Mouse (Mus musculus): ENCODE results near the gene Jdp2.

The Jdp2 gene

DNA sequence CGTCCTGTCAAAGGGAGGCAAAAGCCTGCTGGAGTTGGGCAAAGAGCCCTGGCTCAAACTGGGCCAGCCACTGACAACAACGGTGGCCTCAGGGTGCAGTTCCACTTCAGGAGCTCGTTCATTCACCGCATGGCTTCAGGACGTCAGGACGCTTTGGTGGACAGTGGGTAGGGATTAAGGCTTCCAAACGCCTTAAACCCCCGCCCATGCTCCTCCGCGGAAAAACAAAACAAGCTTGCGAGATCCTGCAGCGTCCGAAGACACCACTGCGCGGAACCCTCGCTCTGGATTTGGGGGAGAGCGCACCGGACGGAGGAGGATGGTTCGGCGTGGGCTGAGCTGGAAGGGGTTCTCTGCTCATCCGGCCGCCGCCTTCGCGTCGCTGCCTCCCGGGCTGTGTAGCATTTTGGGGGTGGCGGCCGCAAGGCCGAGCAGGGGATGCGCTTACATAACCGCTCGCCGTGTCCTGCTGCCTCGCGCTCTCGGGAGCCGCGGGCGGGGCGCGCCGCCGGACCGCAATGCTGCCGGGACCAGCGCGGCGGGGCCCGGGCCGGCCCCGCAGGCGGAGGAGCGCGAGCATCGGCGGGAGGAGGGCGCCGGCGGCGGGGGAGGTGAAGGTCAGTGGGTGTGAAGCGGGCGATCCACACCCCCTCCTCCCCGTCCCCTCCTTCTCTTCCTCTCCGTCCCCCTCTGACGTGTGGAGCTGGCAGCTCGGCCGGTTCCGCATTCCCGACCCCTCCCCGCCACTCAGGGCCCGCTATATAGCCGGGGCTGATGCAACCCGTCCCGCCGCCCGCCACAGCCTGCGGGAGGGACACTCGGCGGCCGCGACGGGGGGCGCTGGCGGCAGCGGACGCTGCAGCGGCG lies at the start of gene Jdp2:
Jdp2 (plus strand) TSS at position 417 of the 867 bp plus-strand sequence.
- in situ Hi-C loops (cut with MboI, MseI): no loop called here

DNA sequence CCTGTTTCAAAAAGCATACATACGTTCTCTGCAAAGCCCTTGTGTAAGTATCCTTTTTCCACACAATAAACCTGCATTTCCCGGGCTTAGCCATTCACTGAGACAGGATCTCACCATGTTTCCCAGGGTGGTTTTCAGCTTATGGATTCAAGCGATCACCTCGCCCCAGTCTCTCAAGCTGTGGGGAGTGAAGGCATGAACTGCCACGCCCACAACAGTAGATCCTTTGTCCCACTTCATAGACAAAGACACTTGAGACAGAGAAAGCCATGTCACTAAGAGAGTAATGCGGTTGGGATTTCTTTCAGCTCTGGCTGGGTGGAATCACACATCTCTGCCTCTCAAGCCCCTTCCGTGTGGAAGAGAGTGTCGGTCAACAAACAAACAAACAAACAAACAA lies 49.2 kb upstream of the Jdp2 start:
- in situ Hi-C loops (cut with MboI, MseI): no loop called here

DNA sequence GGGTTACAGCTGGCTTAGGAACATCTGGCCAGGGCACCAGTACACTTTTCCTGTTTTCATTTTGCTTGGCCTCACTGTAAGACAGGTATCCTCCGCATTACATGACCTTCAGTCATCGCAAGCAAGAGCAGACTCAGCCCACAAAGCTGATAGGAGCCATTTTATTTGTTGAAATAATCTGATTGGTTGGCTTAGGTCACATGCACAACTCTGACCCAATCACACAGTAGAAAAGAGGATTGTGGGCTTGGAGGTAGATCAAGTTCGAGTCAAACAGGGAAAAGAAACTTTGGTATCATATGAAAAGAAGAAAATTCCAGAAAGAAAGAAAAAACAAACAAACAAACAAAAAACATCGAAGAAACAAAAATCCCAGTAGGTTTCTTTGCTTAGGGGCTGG lies 48.4 kb upstream of the Jdp2 start:
- in situ Hi-C loops (cut with MboI, MseI): no loop called here

DNA sequence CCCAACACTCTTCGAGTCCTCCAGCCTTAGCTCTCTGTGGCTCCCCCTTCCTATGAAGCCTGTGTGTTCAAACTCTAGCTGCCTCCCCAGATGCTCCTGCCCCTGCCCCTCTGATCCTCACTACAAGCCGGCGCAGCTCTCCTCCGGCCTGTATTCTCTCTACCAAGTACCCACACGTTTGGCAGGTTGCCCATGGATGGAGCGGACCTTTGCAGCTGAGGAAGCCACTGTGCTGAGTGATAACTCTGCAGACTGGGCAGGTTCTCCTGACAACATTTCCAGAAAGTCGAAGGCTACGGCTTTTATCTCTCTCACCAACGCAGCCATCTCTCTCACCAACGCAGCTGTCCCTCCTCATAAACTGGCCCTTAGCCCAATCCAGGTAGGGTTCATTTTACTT lies 39.5 kb upstream of the Jdp2 start:
- in situ Hi-C loops (cut with MboI, MseI): no loop called here

DNA sequence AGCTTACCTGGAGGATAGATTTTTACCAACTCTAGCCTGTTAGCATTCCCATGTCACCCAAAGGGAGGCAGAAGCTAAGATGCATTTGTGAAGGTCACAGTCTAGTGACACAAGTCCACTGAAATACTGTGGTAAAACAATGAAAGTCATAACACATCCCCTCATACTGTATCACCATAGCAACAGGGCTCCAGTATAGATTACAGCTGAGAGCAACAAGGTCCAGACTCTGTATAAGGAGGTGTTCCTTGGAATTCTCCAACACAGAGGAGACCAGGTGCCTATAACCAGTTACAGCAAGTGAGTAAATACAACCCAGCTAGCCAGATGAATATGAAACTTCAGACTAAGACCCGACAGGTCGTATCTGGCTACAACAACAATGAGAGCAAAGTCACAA lies 33.4 kb upstream of the Jdp2 start:
- in situ Hi-C loops (cut with MboI, MseI): no loop called here

DNA sequence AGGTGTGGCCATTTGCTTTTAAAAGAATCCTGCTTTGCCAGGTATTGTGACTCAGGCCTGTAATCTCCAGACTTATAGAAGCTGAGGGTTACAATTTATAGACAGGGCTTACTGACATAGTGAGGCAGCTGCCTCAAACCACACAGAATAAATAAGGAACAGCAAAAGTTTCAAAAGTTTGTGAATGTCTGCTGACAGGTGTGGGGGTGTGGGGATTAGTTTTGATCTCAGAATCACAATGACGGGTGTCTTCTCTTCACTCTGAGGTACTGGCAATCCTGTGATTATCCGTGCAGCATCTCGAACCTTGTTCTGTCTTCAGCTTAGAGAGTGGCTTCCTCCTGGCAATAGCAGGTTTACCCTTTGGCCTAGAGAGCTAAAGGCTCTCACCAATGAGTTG lies 30.5 kb upstream of the Jdp2 start:
- in situ Hi-C loops (cut with MboI, MseI): no loop called here

DNA sequence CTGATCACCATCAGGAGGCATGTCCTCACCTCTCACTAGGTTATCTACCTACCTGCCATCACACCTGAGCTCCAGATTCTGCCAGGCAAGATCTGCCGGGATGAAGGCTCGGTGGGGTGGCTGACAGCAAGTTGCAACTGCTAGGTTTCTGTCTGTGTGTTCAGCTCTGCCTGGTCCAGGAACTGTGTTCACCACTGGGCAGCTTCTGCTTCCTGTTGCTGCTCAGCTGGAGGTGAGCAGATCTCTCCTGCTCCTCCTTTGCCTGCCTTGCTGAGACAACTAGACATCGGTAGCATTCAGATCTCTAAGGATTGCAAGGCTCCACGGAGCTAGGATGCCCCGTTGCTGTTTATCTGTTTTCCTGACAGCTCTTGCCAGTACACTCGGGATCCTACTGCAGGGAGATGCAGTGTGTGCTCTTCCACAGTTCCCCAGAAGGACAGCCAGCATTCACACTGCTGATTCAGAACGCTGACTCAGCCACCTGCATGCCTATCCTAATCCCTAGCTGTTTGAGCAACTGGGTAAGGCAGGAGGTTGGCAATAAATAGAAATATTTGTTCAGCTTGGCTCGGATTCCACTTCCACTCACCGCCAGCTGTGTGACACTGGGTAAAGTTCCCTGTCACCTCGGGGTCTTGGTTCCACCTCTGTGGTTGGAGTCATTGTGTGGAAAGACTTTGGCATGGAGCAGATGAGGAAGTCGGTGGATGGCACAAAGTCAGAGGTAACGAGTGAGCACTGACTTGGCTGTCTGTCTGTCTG lies 29.3 kb upstream of the Jdp2 start:
- in situ Hi-C loops (cut with MboI, MseI): no loop called here

DNA sequence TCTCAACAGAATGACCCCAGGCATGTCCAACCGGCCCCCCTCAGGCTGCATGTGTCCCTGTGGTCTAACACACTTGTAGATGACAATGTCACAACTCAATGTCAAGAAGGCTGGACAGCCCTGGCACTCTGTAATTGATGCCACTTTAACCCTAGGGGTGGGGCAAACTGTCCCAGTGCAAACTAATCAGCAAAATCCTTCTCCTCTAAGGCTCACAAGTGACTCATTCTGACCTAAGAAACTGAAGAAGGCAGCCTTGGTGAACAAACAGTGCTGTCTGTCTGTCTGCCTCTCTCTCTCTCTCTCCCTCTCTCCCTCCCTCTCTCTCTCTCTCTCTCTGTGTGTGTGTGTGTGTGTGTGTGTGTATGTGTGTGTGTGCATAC lies 28.7 kb upstream of the Jdp2 start:
- in situ Hi-C loops (cut with MboI, MseI): no loop called here

DNA sequence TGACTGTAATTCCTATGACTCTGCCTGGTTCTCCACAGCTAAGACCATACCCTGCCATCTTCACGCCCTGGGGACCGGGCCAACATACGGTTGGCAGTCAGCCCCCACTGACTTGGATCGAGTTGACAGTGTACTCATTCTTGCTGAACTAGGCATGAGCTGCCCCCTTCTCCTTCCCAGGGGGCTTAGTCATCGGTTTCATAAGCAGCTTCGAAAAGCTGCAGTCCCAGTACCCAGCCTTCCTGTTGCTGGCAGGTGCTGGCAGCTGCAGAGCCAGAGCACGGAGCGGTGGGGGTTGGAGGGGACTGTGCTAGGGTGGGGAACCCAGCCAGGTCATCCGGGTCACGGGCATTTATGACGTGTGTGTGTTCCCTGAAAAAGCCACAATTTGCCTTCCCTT lies 27.5 kb upstream of the Jdp2 start:
- in situ Hi-C loops (cut with MboI, MseI): no loop called here

DNA sequence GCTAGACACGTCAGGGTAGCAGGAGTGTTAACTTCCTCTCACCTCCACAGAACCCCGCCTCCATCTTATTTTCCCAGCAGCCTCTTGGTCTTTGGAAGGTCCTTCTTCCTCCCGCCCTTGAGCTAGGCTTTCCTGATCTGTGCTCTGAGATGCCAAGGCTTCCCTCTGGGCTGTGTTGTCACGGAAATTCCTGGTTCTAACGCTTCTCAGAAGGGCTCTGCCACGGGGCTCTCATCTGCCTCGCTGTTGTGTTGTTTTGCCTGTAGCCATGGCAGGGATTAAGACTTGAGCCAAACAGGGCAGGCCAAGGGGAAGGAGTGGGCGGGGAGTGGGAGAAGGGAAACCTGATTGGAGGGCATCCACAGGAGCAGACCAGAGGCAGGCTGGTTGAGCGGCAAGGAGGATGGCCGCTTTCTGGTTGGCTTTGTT lies 26.8 kb upstream of the Jdp2 start:
- in situ Hi-C loops (cut with MboI, MseI): no loop called here

DNA sequence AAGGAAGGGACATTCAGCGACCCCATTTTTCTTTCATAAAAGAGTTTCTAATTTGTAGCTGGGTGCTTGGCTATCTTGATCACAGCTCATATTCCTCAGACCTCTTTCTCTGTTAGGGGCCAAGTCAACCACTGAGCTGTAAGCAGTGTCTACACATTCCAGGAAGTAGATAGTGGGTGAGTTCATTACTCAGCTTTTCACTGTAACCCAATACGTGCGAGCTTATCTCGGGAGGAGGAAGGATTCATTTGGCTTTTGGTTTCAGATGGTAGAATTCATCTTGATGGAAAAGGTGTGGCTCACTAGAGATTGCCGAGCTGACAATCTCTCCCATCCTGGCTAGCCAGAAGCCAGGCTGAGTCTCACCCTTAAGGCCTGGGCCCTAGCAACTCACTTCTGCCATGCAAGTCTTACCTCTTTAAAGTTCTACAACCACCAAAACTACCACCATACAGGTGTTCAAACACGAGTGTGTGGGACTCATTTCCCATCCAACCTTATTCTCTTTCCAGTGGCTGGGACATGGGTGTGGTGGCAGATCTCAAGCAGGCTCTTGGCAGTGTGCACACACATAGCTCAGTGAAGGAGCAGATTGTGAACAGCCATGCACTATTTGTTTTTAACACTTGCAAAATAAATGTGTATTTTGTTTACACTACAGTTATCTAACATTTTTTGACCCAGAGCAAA lies 23.9 kb upstream of the Jdp2 start:
- in situ Hi-C loops (cut with MboI, MseI): no loop called here

DNA sequence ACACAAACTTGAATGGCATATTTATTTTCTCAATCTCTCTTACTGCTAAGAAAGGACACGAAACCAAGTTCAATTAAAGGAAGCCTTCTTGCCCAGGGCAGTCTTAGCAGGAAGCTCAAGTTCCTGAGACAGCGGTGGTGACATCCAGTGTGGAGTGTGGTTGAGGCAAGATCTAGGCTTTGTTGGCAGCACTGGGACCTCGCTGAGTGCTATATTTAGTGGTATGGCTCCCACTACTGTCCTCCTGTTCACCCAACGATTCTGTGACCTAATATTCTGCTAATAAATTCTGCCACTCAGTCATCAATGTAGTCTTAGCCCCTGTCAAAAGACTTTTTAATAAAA lies 23.4 kb upstream of the Jdp2 start:
- in situ Hi-C loops (cut with MboI, MseI): no loop called here

DNA sequence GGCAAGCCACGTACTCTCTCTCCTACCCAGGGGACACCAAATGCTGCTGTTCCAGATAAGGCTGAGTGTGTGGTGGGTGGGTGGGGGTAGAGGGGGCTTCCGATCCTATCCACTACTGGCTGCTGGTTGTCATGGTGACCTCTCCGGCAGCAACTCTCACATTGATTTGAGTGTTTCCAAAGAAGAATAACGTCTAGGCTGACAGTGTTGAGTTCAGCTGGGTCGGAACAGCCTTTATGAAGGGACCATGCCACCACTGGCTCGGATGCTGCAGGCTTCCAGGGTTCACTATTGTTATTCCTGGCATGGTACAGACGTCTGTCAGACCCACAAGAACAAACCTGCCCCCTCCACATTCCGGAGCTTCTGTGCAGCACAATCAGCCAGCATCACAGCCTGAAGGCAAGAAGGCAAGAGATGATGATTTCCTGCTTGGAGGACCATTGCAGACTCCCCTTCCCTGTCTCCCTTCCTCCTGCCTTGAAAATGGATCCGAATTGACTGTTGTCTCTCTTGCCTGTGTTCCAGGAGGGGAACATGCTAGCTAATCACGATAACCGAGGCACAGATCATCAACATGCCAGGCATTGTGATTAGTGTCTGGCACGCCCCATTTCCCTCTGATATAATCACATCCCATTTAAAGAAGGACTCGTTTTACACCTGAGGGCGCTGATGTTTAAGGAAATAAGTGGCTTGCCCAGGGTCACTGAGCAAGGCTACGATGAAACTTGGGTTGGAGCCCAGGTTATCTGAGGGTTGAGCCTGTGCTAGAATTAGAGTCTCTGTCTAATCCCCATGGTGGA lies 17.4 kb upstream of the Jdp2 start:
- in situ Hi-C loops (cut with MboI, MseI): no loop called here

DNA sequence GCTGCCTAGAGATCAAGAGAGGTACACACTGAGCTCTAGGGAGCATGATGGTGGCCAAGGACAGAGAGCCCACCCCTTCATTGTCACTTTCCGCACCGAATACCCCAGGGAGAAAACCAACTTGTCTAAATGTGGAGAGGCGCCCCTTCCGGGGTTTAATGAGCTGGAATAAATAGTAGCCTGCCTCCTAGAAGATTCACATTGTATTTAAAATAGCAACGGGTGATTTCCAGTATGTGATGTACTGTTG lies 16.8 kb upstream of the Jdp2 start:
- in situ Hi-C loops (cut with MboI, MseI): no loop called here

DNA sequence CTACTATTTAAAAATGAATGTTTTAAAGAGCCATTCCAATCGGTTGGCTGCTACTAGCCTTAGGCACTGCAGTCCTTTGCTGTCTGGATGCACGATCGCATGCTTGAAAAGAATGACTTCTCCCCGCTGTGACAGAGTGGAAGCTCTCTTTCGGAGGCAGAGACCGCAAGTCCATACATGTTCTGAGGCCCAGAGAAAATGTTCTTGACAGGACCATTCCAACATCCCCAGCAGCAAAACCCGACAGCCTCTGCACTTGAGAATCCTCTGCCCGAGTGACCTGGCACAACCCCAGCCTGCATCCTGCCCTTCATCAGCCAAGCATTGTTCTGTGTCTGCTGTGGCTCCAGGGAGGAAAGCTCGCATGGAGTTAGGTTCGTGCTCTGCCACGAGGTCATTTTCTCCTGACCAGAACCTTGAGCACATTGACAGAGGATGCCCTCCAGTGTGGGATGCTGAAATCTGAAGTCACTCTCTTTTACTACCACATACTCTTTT lies 13.0 kb upstream of the Jdp2 start:
- in situ Hi-C loops (cut with MboI, MseI): no loop called here

DNA sequence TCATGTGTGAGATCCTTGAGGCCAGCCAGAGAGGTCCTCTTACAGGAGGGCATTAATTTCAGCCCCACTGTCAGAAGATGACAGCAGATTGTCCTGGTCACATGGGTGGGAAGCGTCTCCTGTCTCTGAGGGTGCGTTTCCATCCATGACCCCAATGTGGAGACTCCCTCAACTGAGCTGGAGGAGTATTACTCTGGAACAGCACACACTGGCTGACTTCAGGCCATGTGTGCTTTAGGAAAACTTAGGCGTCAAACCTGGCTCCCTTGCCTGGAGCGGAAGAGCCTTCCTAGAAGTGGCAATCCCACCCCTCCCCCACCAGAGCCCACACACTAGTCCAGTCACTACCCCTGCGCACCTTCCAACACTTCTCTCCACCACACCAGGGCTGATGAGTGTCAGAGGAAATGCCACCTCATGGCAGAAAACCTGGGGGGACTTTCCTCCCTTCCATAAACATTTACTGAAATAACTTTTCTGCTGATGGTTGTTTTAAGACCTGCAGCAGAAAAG lies 8.9 kb upstream of the Jdp2 start:
- in situ Hi-C loops (cut with MboI, MseI): no loop called here

DNA sequence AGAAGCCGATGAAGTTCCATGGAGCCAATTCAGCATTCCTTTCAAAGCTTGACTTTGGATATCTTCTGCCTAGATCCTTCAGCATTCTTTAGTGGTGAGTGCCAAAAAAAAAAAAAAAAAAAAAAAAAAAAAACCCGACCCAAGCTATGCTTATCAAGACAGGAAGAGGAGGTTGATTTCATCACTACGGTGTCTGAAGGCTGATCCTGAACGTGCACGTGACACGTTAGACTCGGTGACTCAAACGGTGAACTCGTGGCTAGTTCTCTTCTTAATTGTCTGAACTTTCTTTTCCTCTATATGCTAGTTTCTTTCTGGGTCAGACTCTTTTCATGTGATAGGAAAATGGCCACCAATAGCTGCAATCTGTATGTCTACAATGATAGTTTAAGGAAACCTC lies 5.9 kb upstream of the Jdp2 start:
- in situ Hi-C loops (cut with MboI, MseI): no loop called here

DNA sequence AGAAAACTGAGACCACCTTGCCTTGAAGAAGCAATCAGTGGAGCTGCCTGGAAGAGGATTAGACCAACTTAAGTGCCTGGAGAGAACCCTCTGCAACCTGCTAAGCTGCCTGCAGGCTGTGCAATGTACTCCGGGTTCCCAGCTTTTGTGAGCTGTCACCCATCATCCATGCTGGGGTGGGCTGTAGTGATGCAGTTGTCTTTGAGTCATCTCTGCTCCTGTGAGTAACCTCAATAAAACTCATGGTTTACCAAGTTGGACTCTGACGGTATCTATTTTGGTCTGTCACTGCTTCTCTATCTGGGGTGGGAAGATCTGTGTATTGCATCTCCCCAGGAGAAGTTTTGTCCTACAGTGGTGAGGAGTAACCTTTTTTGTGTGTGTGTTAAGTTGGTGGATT lies 4.4 kb upstream of the Jdp2 start:
- in situ Hi-C loops (cut with MboI, MseI): no loop called here

DNA sequence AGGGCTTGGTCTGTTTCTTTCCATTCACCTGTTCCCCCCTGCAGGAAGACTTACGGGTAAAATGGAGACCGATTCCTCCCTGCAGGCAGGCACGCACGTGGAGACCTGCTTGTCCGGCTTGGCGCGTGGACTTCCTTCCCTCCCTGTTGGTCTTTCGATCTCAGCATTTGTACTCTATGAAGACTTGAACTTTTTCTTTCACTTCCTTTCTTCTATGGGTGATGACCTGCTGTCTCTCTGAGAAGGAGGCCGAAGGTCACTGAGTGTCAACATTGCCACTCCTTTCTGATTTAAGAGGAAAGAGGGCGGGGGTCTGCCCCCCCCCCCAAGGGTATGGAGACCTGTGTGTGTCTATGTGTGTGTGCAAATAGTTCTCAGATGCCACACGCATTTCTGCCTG lies 774 bp upstream of the Jdp2 start:
- in situ Hi-C loops (cut with MboI, MseI): no loop called here

DNA sequence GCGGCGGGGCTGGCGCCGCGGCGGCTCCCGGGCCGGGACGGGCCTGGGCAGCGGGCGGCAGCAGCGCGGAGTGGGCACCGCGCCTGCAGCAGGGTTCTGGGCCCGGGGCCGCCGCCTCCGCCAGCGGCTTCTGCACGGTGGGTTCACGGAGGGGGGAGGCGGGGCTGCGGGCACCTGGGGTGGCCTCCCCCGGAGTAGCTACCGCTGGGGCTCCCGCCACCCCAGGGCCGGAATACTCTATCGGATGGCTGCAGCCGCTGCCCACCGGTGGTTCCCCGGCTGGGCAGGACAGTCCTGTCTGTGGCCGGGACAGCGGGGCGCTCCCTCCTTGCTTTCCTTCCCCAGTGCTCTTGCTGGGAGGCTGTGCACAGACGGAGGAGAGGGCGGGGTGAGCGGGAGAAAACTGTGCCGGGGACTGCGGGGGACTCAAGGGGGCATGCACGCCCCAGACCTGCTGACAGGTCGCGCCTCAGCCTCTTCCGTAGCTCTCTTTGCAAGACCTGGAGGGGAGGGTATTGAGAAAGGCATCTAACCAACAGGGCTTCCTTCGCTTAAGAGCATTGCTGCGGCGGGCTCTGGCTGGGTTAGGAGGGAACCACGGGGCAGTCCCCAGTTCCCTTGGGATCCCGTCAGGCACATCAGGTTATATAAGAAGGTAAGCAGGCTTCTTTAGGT lies 788 bp downstream of the Jdp2 start:
- in situ Hi-C loops (cut with MboI, MseI): no loop called here

DNA sequence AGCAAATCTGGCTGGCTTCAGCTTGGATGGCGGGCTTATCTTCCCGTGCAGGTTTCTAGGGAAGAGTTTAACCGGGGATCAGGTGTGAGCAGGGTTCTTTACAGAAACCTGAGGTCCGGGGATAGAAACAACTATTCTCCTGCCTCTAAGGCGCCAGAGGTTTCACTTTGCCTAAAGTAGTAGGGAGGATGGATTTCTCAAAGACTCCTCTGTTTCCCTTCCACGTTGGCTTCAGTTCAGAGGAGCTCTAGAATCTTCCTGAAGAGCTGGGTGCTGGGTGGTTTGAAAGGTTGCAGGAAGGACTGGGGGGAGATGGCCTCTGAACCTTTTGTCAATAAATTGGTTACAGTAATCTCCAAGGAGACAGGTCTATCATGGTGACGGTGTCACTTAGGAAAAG lies 1.8 kb downstream of the Jdp2 start:
- in situ Hi-C loops (cut with MboI, MseI): no loop called here
